Mouse (Mus musculus) MEL (cell line): ENCODE results near the gene Dera. TPM values are rescaled to one million over a fixed set of nuclear protein-coding genes. Genes with fewer than 3 reads are reported as not detected.

Experiments
- DNase-seq: peaks from one replicate; pipeline ENCODE4 v3.0.0; 2011; ENCODE audit warnings: low read depth, low spot score
- H3K27ac ChIP-seq: 2 replicates; pipeline ENCODE4 v1.5.1; 2012; ENCODE audit warnings: low read depth, mild to moderate bottlenecking, control low read depth, low read length, moderate library complexity; ENCODE audit not compliant: control insufficient read depth
- H3K27me3 ChIP-seq, 2 experiments: fragments of 150-350 bp in 1 of 2; sonication (generic) in 1 of 2; 2 replicates each; pipeline ENCODE4 v1.6.1; 2012; ENCODE audit warnings: low read length in 2 of 2, mild to moderate bottlenecking in 2 of 2, improper control_type of control experiment in 1 of 2, moderate library complexity in 1 of 2; ENCODE audit not compliant: insufficient read depth in 2 of 2, control insufficient read depth in 1 of 2
- H3K36me3 ChIP-seq, 2 experiments: 2 replicates each; pipeline ENCODE4 v1.6.1; 2012 to 2014; ENCODE audit warnings: low read length in 2 of 2, improper control_type of control experiment in 1 of 2, inconsistent platforms in 1 of 2, mild to moderate bottlenecking in 1 of 2; ENCODE audit not compliant: insufficient read depth in 2 of 2, control insufficient read depth in 1 of 2
- H3K4me1 ChIP-seq, 2 experiments: fragments of 150-350 bp in 1 of 2; sonication (generic) in 1 of 2; 2 replicates each; pipeline ENCODE4 v1.6.1; 2012; ENCODE audit warnings: low read length in 2 of 2, improper control_type of control experiment in 1 of 2, mild to moderate bottlenecking in 1 of 2; ENCODE audit not compliant: insufficient read depth in 2 of 2, control insufficient read depth in 1 of 2
- H3K4me3 ChIP-seq, 2 experiments: fragments of 150-350 bp in 1 of 2; sonication (generic) in 1 of 2; 2 replicates each; pipeline ENCODE4 v1.5.1; 2012; ENCODE audit warnings: low read depth in 2 of 2, low read length in 2 of 2, mild to moderate bottlenecking in 2 of 2, moderate library complexity in 2 of 2, control low read depth in 1 of 2, improper control_type of control experiment in 1 of 2; ENCODE audit not compliant: control insufficient read depth in 1 of 2, insufficient read depth in 1 of 2
- H3K79me2 ChIP-seq: 2 replicates; pipeline ENCODE4 v1.6.1; 2012; ENCODE audit warnings: mild to moderate bottlenecking, low read length, moderate library complexity; ENCODE audit not compliant: control insufficient read depth, poor library complexity, insufficient read depth
- H3K9ac ChIP-seq: 2 replicates; pipeline ENCODE4 v1.6.1; 2012; ENCODE audit warnings: low read depth, mild to moderate bottlenecking, control low read depth, low read length, moderate library complexity; ENCODE audit not compliant: control insufficient read depth, poor library complexity, severe bottlenecking
- H3K9me3 ChIP-seq: fragments of 150-350 bp; sonication (generic); replicated peaks from 2 replicates; pipeline ENCODE4 v1.6.1; 2012; ENCODE audit warnings: mild to moderate bottlenecking, low read length, improper control_type of control experiment, moderate library complexity; ENCODE audit not compliant: insufficient read depth
- CHD1 ChIP-seq: IDR thresholded peaks from 2 replicates; pipeline ENCODE4 v1.6.1; 2012; ENCODE audit warnings: low read depth, mild to moderate bottlenecking, inconsistent platforms, low read length, improper control_type of control experiment
- CHD2 ChIP-seq: IDR thresholded peaks from 2 replicates; pipeline ENCODE4 v1.6.1; 2011; ENCODE audit warnings: low read length, improper control_type of control experiment
- CTCF ChIP-seq, 3 experiments: IDR thresholded peaks in 2 of 3; conservative IDR thresholded peaks in 1 of 3; 2 replicates each; pipeline ENCODE4 v1.5.1; 2011 to 2012; ENCODE audit warnings: low read length in 3 of 3, low read depth in 2 of 3, mild to moderate bottlenecking in 2 of 3, improper control_type of control experiment in 1 of 3, inconsistent platforms in 1 of 3, mixed read lengths in 1 of 3, moderate library complexity in 1 of 3; ENCODE audit not compliant: control insufficient read depth in 1 of 3, insufficient read depth in 1 of 3, poor library complexity in 1 of 3, severe bottlenecking in 1 of 3
- ETS1 ChIP-seq: IDR thresholded peaks from 2 replicates; pipeline ENCODE4 v1.6.1; 2012; ENCODE audit warnings: low read depth, mild to moderate bottlenecking, inconsistent platforms, low read length, improper control_type of control experiment, moderate library complexity
- GABPA ChIP-seq: IDR thresholded peaks from 2 replicates; pipeline ENCODE4 v1.6.1; 2012; ENCODE audit warnings: low read depth, mild to moderate bottlenecking, inconsistent platforms, low read length, improper control_type of control experiment, moderate library complexity
- HCFC1 ChIP-seq: IDR thresholded peaks from 2 replicates; pipeline ENCODE4 v1.6.1; 2012; ENCODE audit warnings: low read depth, mild to moderate bottlenecking, inconsistent platforms, low read length, improper control_type of control experiment, moderate library complexity
- KAT2A ChIP-seq: conservative IDR thresholded peaks from 2 replicates; pipeline ENCODE4 v1.6.1; 2012; ENCODE audit warnings: low read depth, low read length, improper control_type of control experiment, inconsistent platforms
- MAFK ChIP-seq: IDR thresholded peaks from 2 replicates; pipeline ENCODE4 v1.6.1; 2011; ENCODE audit warnings: low read depth, mild to moderate bottlenecking, low read length, improper control_type of control experiment, borderline replicate concordance
- MAZ ChIP-seq: IDR thresholded peaks from 2 replicates; pipeline ENCODE4 v1.6.1; 2012; ENCODE audit warnings: low read depth, mild to moderate bottlenecking, inconsistent platforms, low read length, improper control_type of control experiment
- MEF2A ChIP-seq: IDR thresholded peaks from 2 replicates; pipeline ENCODE4 v1.6.1; 2014; ENCODE audit warnings: low read depth, mild to moderate bottlenecking, inconsistent platforms, low read length, improper control_type of control experiment; ENCODE audit not compliant: poor library complexity, insufficient replicate concordance, severe bottlenecking; ENCODE audit errors: extremely low read depth
- MXI1 ChIP-seq: IDR thresholded peaks from 2 replicates; pipeline ENCODE4 v1.6.1; 2011; ENCODE audit warnings: mild to moderate bottlenecking, low read depth, low read length, improper control_type of control experiment
- MYB ChIP-seq: IDR thresholded peaks from 2 replicates; pipeline ENCODE4 v1.6.1; 2011; ENCODE audit warnings: mild to moderate bottlenecking, low read depth, low read length, improper control_type of control experiment
- MYC ChIP-seq: IDR thresholded peaks from 2 replicates; pipeline ENCODE4 v1.6.1; 2011; ENCODE audit warnings: low read depth, mild to moderate bottlenecking, low read length, improper control_type of control experiment, moderate library complexity
- NELFE ChIP-seq: IDR thresholded peaks from 2 replicates; pipeline ENCODE4 v1.6.1; 2011; ENCODE audit warnings: low read depth, low read length, improper control_type of control experiment
- RAD21 ChIP-seq: IDR thresholded peaks from 2 replicates; pipeline ENCODE4 v1.6.1; 2011; ENCODE audit warnings: mild to moderate bottlenecking, low read depth, low read length, improper control_type of control experiment
- RCOR1 ChIP-seq: IDR thresholded peaks from 2 replicates; pipeline ENCODE4 v1.6.1; 2012; ENCODE audit warnings: low read depth, mild to moderate bottlenecking, inconsistent platforms, low read length, improper control_type of control experiment
- SIN3A ChIP-seq: IDR thresholded peaks from 2 replicates; pipeline ENCODE4 v1.6.1; 2012; ENCODE audit warnings: low read length, improper control_type of control experiment, inconsistent platforms
- SMC3 ChIP-seq: IDR thresholded peaks from 2 replicates; pipeline ENCODE4 v1.6.1; 2011; ENCODE audit warnings: low read depth, low read length, improper control_type of control experiment
- TAL1 ChIP-seq: IDR thresholded peaks from 2 replicates; pipeline ENCODE4 v1.6.1; 2012; ENCODE audit warnings: mild to moderate bottlenecking, inconsistent platforms, low read length, moderate library complexity, mixed read lengths
- TCF12 ChIP-seq: IDR thresholded peaks from 2 replicates; pipeline ENCODE4 v1.6.1; 2014; ENCODE audit warnings: low read depth, mild to moderate bottlenecking, inconsistent platforms, low read length, improper control_type of control experiment, moderate library complexity
- UBTF ChIP-seq: IDR thresholded peaks from 2 replicates; pipeline ENCODE4 v1.6.1; 2012; ENCODE audit warnings: low read depth, mild to moderate bottlenecking, inconsistent platforms, low read length, improper control_type of control experiment, moderate library complexity, borderline replicate concordance; ENCODE audit not compliant: insufficient read depth
- ZC3H11A ChIP-seq: IDR thresholded peaks from 2 replicates; pipeline ENCODE4 v1.6.1; 2012; ENCODE audit warnings: low read depth, mild to moderate bottlenecking, inconsistent platforms, low read length, improper control_type of control experiment
- ZMIZ1 ChIP-seq: IDR thresholded peaks from 2 replicates; pipeline ENCODE4 v1.6.1; 2012; ENCODE audit warnings: low read depth, mild to moderate bottlenecking, inconsistent platforms, low read length, improper control_type of control experiment, moderate library complexity
- ZNF384 ChIP-seq: IDR thresholded peaks from 2 replicates; pipeline ENCODE4 v1.6.1; 2012; ENCODE audit warnings: low read depth, mild to moderate bottlenecking, inconsistent platforms, low read length, improper control_type of control experiment
- polyA plus RNA-seq, 2 experiments: library from polyadenylated mRNA; stranded (reverse) in 1 of 2; unstranded in 1 of 2; fragments of >175 nt in 1 of 2; fragments of >200 nt in 1 of 2; gene quantifications; 2 replicates each; pipeline versions ENCODE4 v1.2.1 to v1.2.4; 2012; ENCODE audit warnings: low replicate concordance in 2 of 2, low read depth in 1 of 2; ENCODE audit not compliant: insufficient read length in 2 of 2, insufficient read depth in 1 of 2, missing spikeins in 1 of 2
- total RNA-seq: library from RNA; depleted of rRNA; stranded (reverse); fragments of 300-350 nt; gene quantifications from 2 replicates; pipeline ENCODE4 v1.2.3, GENCODE M21; 2012

Gene Dera
- total and polyA plus RNA-seq, 3 experiments, result 39.4 to 56.9 TPM; not detected in 1

DNA sequence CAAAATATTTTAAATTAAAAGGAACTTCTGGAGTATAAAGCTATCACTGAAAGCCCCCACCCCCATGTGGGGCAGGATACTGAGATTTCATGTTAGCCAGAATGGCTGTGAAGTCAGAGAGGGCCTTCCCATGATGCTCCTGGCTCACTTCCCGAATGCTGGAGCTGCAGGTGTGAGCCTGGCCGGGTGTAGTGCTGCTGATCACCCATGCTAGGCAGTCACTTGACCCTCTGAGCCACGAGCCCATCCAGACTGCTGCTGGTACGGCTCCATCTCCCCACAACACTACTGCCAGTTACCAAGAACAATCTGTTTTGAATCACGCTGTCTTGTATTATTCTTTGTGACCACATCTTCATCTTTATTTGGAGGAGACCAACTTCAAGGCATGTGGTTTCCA, 68.2 kb downstream of the Dera start:
- no peak overlapping the region for H3K27ac ChIP-seq
- no peak overlapping the region for H3K4me3 ChIP-seq
- TF ChIP-seq SIN3A (no peak), GABPA (no peak), RCOR1 (no peak), KAT2A (no peak), UBTF (no peak), MAFK (no peak), ETS1 (no peak), NELFE (no peak), MYB (no peak), HCFC1 (no peak), CHD1 (no peak), MXI1 (no peak), ZNF384 (no peak), RAD21 (no peak), MYC (no peak), CHD2 (no peak), TCF12 (no peak), SMC3 (no peak), MAZ (no peak), TAL1 (no peak)

GRCm38 (mm10) chr6:137824046-137825021, 70.0 kb downstream of the Dera start:
- Histone ChIP-seq H3K79me2 (no peaks in the 10 kb centered on the region), H3K27ac (no peak overlapping the region), H3K27me3 (no peaks in the 10 kb centered on the region), H3K4me1 (no peaks in the 10 kb centered on the region), H3K36me3 (no peaks in the 10 kb centered on the region)
- no peak for DNase-seq
- TF ChIP-seq GABPA, result no peak
- TF ChIP-seq KAT2A, result no peak
- no peak for TF ChIP-seq MYB
- no peak for TF ChIP-seq MEF2A
- TF ChIP-seq ZMIZ1, result no peak
- no peak for TF ChIP-seq ZNF384
- no peak for TF ChIP-seq RAD21
- no peak for TF ChIP-seq MXI1
- TF ChIP-seq ETS1, result no peak
- no peak for TF ChIP-seq ZC3H11A
- no peak for TF ChIP-seq CTCF (IDR thresholded peaks at IDR 0.05 in 2 of 3, conservative IDR thresholded peaks at IDR 0.05 in 1 of 3; ENCODE audit: control insufficient read depth in 1 of 3, insufficient read depth in 1 of 3, low read depth in 2 of 3, low read length in 3 of 3, poor library complexity in 1 of 3, severe bottlenecking in 1 of 3)
- no peak for TF ChIP-seq TCF12
- TF ChIP-seq, all 39 proteins: peak for 0
- Histone ChIP-seq H3K4me3 (no peak overlapping the region), H3K9me3 (no peaks in the 10 kb centered on the region), H3K9ac (no peak overlapping the region)

More for the DNA sequence above, 68.2 kb downstream of the Dera start:
- Histone ChIP-seq H3K79me2 (no peaks in the 10 kb centered on the region), H3K4me1 (no peaks in the 10 kb centered on the region), H3K9me3 (no peaks in the 10 kb centered on the region), H3K9ac (no peak overlapping the region), H3K27me3 (no peaks in the 10 kb centered on the region), H3K36me3 (no peaks in the 10 kb centered on the region)
- DNase-seq, result no peak
